Mouse (Mus musculus) liver, adult 2 months (tissue): ENCODE data around the gene Slc34a2. TPM values are rescaled to one million over a fixed set of nuclear protein-coding genes. Genes with fewer than 3 reads are reported as not detected.

Experiments used
- DNase-seq: peaks from one replicate; pipeline ENCODE4 v3.0.0-alpha.2; 2011; ENCODE audit warnings: low read depth, low spot score; ENCODE audit errors: extremely low read depth
- H3K27ac ChIP-seq: fragments of 200-500 bp; replicated peaks from 2 replicates; pipeline ENCODE4 v1.5.1; 2012; ENCODE audit warnings: low read depth, mild to moderate bottlenecking, control low read depth, inconsistent platforms, low read length; ENCODE audit not compliant: insufficient read depth
- H3K27me3 ChIP-seq: fragments of 200-500 bp; 2 replicates; pipeline ENCODE4 v1.6.1; 2012; ENCODE audit warnings: mild to moderate bottlenecking, moderate library complexity, low read length, inconsistent platforms; ENCODE audit not compliant: control insufficient read depth, insufficient read depth
- H3K36me3 ChIP-seq: fragments of 200-500 bp; 2 replicates; pipeline ENCODE4 v1.6.1; 2012; ENCODE audit warnings: low read length, inconsistent platforms; ENCODE audit not compliant: control insufficient read depth, insufficient read depth
- H3K4me1 ChIP-seq: fragments of 200-500 bp; 2 replicates; pipeline ENCODE4 v1.6.1; 2011; ENCODE audit warnings: low read length; ENCODE audit not compliant: control insufficient read depth, insufficient read depth
- H3K4me3 ChIP-seq: fragments of 200-500 bp; 2 replicates; pipeline ENCODE4 v1.5.1; 2011; ENCODE audit warnings: low read depth, mild to moderate bottlenecking, control low read depth, low read length, moderate library complexity; ENCODE audit not compliant: insufficient read depth
- H3K79me2 ChIP-seq: fragments of 200-500 bp; 2 replicates; pipeline ENCODE4 v1.6.1; 2012; ENCODE audit warnings: inconsistent platforms, mild to moderate bottlenecking, low read length, moderate library complexity; ENCODE audit not compliant: control insufficient read depth, insufficient read depth
- H3K9ac ChIP-seq: fragments of 200-500 bp; 2 replicates; pipeline ENCODE4 v1.6.1; 2012; ENCODE audit warnings: low read depth, mild to moderate bottlenecking, control low read depth, inconsistent platforms, low read length
- CTCF ChIP-seq: fragments of 200-500 bp; IDR thresholded peaks from 2 replicates; pipeline ENCODE4 v1.5.1; 2011; ENCODE audit warnings: low read depth, low read length, control low read depth
- POLR2A ChIP-seq: fragments of 200-500 bp; IDR thresholded peaks from 2 replicates; pipeline ENCODE4 v1.6.1; 2011; ENCODE audit warnings: low read length, control low read depth; ENCODE audit not compliant: insufficient read depth; ENCODE audit errors: extremely low read depth
- WGBS: fragments of 180-500 bp; shearing (Covaris S2); methylation state at CpG from one replicate; pipeline ENCODE4 v1.1.7; 2018; 5-methylcytosine and 5-hydroxymethylcytosine counted together
- polyA plus RNA-seq: library from polyadenylated mRNA; depleted of rRNA; stranded (reverse); fragments of >200 nt; gene quantifications from 2 replicates; pipeline ENCODE4 v1.2.3, GENCODE M21; 2012
- total RNA-seq: library from RNA; depleted of rRNA; stranded (reverse); fragments of >200 nt; gene quantifications from 2 replicates; pipeline ENCODE4 v1.2.3, GENCODE M21; 2014

Slc34a2 gene
- total and polyA plus RNA-seq, 2 experiments: 0.18 to 1.7 TPM

DNA sequence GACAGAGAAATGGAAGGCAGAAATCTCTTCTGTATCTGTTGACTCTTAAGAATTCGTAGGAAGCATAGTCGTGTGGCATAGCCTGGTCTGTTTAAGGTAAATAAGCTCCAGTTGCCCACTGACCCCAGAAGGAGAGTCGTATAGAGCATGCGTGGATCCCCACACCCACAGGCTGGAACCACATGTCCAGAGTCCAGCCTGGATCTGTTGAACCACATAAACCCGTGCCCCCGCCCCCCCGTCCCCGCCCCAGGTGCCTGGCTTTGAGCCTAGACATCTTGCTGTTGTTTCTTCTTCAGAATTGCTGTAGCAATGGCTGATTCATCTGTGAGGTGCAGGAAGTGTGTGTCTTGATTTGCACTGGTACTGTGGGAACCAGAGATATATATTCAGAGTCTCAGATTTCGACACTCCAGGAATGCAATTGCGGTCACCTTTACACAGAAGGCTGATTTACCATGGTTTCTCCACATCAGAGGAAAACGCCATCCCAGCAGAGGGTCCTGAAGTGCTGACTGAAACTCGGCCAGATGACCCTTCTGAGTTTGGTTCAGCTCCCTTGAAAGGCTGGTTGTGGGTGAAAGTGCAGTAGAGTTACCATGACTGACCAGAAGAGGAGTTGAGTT is 64.1 kb downstream of the Slc34a2 start:
- no peak overlapping the region for H3K27ac ChIP-seq
- no peaks in the 10 kb centered on the region for H3K27me3 ChIP-seq
- peak; percentile 44 for DNase-seq
- TF ChIP-seq CTCF: no peak
- TF ChIP-seq POLR2A: no peak
- H3K79me2 ChIP-seq: no peaks in the 10 kb centered on the region
- H3K4me3 ChIP-seq: no peak overlapping the region
- no peaks in the 10 kb centered on the region for H3K4me1 ChIP-seq
- no peak overlapping the region for H3K9ac ChIP-seq
- WGBS: 41% methylated on average over 12 of the region's 12 CpGs
- no peaks in the 10 kb centered on the region for H3K36me3 ChIP-seq

DNA sequence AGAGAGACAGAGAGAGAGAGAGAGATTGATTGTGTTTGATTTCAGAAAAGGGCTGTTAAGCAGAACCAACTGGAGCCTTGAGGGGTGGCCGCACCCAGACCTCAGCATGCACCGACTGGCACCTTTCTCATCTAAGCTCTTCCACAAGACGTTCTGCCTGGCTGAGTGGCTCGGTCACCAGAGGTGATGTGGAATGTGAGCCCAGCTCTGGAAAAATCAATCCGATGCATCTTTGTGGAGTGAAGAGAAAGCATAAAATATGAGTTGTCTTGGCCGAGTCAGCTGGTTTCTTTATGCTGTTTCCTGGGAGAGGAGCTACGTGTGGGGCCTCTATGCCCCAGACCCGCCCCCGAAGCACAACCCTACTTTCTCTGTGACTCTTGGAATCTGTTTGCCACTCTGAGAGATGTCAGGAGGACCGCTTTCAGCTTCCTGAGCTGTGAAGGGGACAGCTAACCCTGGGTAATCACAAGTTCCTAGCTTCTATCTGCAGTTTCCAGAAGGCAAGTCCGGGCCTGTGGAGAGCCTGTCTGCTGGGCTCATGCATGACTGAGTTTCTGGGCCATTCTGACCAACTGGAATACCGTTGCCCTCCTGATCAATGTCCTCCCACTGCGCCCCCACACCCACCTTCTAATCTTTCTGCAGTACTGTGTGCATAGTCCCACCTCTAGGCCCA is 66.4 kb downstream of the Slc34a2 start:
- no peaks in the 10 kb centered on the region for H3K79me2 ChIP-seq
- no peak overlapping the region for H3K27ac ChIP-seq
- DNase-seq: no peak
- no peak overlapping the region for H3K4me3 ChIP-seq
- H3K4me1 ChIP-seq: no peaks in the 10 kb centered on the region
- no peaks in the 10 kb centered on the region for H3K27me3 ChIP-seq
- no peak for TF ChIP-seq CTCF
- TF ChIP-seq POLR2A: no peak
- H3K36me3 ChIP-seq: no peaks in the 10 kb centered on the region
- H3K9ac ChIP-seq: no peak overlapping the region
- WGBS: 83% methylated on average over 13 of the region's 13 CpGs

DNA sequence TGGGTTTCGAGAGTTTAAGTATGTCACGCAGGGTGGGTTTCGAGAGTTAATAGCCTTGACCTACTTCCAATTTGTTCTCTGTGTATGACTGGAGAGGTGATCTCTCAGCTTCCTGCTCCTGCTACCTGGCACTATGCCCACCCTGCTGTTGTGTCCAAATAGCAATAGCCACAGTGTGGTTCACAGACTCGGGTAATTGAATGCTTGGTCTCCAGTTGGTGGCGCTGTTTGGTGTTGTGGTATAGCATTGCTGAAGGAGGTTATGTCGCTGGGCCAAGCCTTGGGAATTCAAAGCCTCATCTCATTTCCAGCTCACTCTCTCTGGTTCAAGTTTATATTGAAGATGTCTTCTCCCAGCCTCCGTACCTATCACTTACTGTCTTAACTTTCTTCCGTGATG is 67.8 kb downstream of the Slc34a2 start:
- Histone ChIP-seq H3K4me1 (no peaks in the 10 kb centered on the region), H3K36me3 (no peaks in the 10 kb centered on the region; the same call in 1 of the 2 replicates), H3K27me3 (no peaks in the 10 kb centered on the region), H3K4me3 (no peak overlapping the region), H3K9ac (no peak overlapping the region), H3K79me2 (no peaks in the 10 kb centered on the region), H3K27ac (no peak overlapping the region)
- 75% methylated on average over 8 of the region's 8 CpGs for WGBS
- peak; percentile 20 for DNase-seq
- no peak for TF ChIP-seq POLR2A
- peak; percentile 36; the same call in 1 of the 2 replicates for TF ChIP-seq CTCF

DNA sequence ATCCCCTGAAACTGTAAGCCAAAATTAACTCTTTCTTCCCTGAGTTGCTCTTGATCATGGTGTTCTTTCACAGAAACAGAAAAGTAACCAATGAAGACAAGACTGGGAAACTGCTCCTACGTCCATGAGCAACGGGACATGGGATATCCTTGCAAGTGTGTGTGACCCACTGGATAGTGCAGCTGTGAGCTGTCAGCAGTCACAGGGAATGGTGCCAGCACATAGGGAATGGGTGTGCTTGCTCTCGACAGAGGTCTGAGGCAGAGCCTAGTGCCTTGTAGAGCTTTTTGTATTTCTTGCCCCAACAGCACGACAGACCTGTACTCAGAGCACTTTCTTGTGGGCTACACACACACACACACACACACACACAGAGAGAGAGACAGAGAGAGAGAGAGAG is 68.2 kb downstream of the Slc34a2 start:
- Histone ChIP-seq H3K27ac (no peak overlapping the region), H3K9ac (no peak overlapping the region), H3K4me1 (no peaks in the 10 kb centered on the region), H3K4me3 (no peak overlapping the region), H3K27me3 (no peaks in the 10 kb centered on the region), H3K36me3 (no peaks in the 10 kb centered on the region; the same call in 1 of the 2 replicates), H3K79me2 (no peaks in the 10 kb centered on the region)
- no peak for TF ChIP-seq CTCF
- no peak for TF ChIP-seq POLR2A
- 77% methylated on average over 4 of the region's 4 CpGs for WGBS
- no peak for DNase-seq

DNA sequence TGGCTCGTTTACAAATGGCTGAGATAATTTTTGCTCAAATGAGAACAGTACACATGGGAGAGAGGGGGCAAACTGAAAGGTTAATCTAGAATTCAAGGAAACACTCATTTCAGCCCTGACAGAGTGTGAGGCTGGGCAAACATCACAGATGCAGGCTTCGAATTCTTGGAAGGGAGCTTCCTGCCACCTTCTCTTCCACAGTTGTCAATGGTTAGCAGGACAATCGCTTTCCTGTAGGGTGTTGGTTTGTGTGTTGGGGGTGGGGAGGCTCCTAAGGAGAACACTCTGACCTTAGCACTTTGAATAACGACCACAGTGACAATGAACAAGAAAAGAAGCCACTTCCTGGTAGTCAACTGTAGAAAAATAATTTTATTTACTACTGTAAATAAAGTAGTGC is 68.8 kb downstream of the Slc34a2 start:
- H3K4me1 ChIP-seq: no peaks in the 10 kb centered on the region
- H3K36me3 ChIP-seq: no peaks in the 10 kb centered on the region; the same call in 1 of the 2 replicates
- no peaks in the 10 kb centered on the region for H3K27me3 ChIP-seq
- DNase-seq: no peak
- WGBS: 38% methylated on average over 4 of the region's 4 CpGs
- no peak overlapping the region for H3K9ac ChIP-seq
- no peaks in the 10 kb centered on the region for H3K79me2 ChIP-seq
- no peak overlapping the region for H3K27ac ChIP-seq
- TF ChIP-seq CTCF (no peak), POLR2A (no peak)
- no peak overlapping the region for H3K4me3 ChIP-seq

DNA sequence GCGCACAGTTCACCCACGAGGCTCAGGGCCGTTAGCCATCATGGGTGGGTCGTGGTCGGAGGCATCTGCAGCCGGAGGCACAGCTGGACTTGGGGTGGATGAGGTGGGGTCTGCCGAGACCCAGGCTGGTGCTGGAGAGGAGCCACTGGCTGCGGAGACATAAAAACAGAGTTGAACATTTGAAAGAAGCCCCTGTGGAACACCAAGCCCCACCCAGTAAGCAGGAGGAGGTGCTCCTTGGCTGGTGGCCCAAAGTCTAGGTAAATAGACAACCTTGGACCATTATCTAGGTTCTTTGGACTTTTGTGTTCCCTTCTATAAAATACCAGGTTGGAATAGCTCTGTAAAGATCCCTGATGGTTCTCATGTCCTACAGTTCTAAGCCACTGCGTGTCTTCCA is 70.1 kb downstream of the Slc34a2 start:
- no peak for DNase-seq
- Histone ChIP-seq H3K9ac (no peak overlapping the region), H3K4me1 (no peaks in the 10 kb centered on the region), H3K27me3 (no peaks in the 10 kb centered on the region), H3K79me2 (no peaks in the 10 kb centered on the region), H3K36me3 (peaks cover 7% of the 10 kb centered on the region), H3K27ac (no peak overlapping the region), H3K4me3 (no peak overlapping the region)
- 83% methylated on average over 9 of the region's 9 CpGs for WGBS
- TF ChIP-seq POLR2A: no peak
- no peak for TF ChIP-seq CTCF
